Mouse (Mus musculus) midbrain, postnatal 0 days (tissue): ENCODE data around the gene Smpd4. TPM values are rescaled to one million over a fixed set of nuclear protein-coding genes. Genes with fewer than 3 reads are reported as not detected.
A peak's percentile ranks its signal among the peaks of the same experiment; 100 is the strongest.

Experiments
- ATAC-seq: fragments of 200-750 bp; cut with Nextera tagmentation; 2 replicates; pipeline ENCODE4 v1.8.0; 2017; ENCODE audit warnings: moderate number of reproducible peaks, mild to moderate bottlenecking, moderate TSS enrichment, moderate library complexity; ENCODE audit not compliant: low FRiP score
- DNase-seq: peaks from one replicate; pipeline ENCODE4 v3.0.0-alpha.2; 2015; ENCODE audit warnings: low spot score
- H3K27ac ChIP-seq: fragments of 300-500 bp; sonication (generic); 2 replicates; pipeline ENCODE4 v1.5.1; 2014; ENCODE audit warnings: low read depth, mild to moderate bottlenecking, low read length, mixed read lengths
- H3K27me3 ChIP-seq: fragments of 300-500 bp; sonication (generic); 2 replicates; pipeline ENCODE4 v1.6.1; 2014; ENCODE audit warnings: low read length, control low read depth, mixed read lengths; ENCODE audit not compliant: insufficient read depth
- H3K36me3 ChIP-seq: fragments of 300-500 bp; sonication (generic); 2 replicates; pipeline ENCODE4 v1.6.1; 2014; ENCODE audit warnings: low read length, control low read depth, mixed read lengths; ENCODE audit not compliant: insufficient read depth
- H3K4me1 ChIP-seq: fragments of 300-500 bp; sonication (generic); 2 replicates; pipeline ENCODE4 v1.6.1; 2014; ENCODE audit warnings: mild to moderate bottlenecking, control low read depth, antibody characterized with exemption, low read length, mixed read lengths; ENCODE audit not compliant: insufficient read depth
- H3K4me2 ChIP-seq: fragments of 300-500 bp; sonication (generic); 2 replicates; pipeline ENCODE4 v1.6.1; 2014; ENCODE audit warnings: low read depth, mild to moderate bottlenecking, low read length, mixed read lengths; ENCODE audit not compliant: poor library complexity, severe bottlenecking
- H3K4me3 ChIP-seq: fragments of 300-500 bp; sonication (generic); 2 replicates; pipeline ENCODE4 v1.5.1; 2014; ENCODE audit warnings: low read depth, mild to moderate bottlenecking, low read length, moderate library complexity
- H3K9ac ChIP-seq: fragments of 300-500 bp; sonication (generic); replicated peaks from 2 replicates; pipeline ENCODE4 v1.6.1; 2014; ENCODE audit warnings: mild to moderate bottlenecking, low read length, moderate library complexity, mixed read lengths; ENCODE audit not compliant: poor library complexity, severe bottlenecking
- H3K9me3 ChIP-seq: fragments of 300-500 bp; sonication (generic); 2 replicates; pipeline ENCODE4 v1.6.1; 2016; ENCODE audit warnings: low read length, control low read depth
- CTCF ChIP-seq: IDR thresholded peaks from 2 replicates; pipeline ENCODE4 v1.5.1; 2016; ENCODE audit warnings: antibody characterized with exemption, mild to moderate bottlenecking
- WGBS: fragments of 180-500 bp; shearing (Covaris S2); extraction: QIAGEN DNeasy Blood & Tissue Kit; methylation state at CpG from one replicate; pipeline ENCODE4 v1.1.7; 2014; 5-methylcytosine and 5-hydroxymethylcytosine counted together
- polyA plus RNA-seq: library from polyadenylated mRNA; unstranded; fragments of >200 nt; fragmentation: Nextera tagmentation; extraction: Ambion mirVana; gene quantifications from 2 replicates; pipeline ENCODE4 v1.2.1, GENCODE M21; 2015
- total RNA-seq: library from RNA; depleted of rRNA; stranded (reverse); fragments of >200 nt; gene quantifications from 2 replicates; pipeline ENCODE4 v1.2.3, GENCODE M21; 2014

Gene Smpd4
- total and polyA plus RNA-seq, 2 experiments from 2014 or later: 23.4 to 58.5 TPM

GRCm38 (mm10) chr16:17633481-17634181, 14.5 kb downstream of the Smpd4 start:
- Histone ChIP-seq H3K27me3 (no peaks in the 10 kb centered on the region), H3K27ac (no peak overlapping the region), H3K4me3 (no peak overlapping the region), H3K36me3 (peaks cover 64% of the 10 kb centered on the region), H3K4me2 (no peak overlapping the region), H3K9ac (no peak overlapping the region), H3K4me1 (no peaks in the 10 kb centered on the region), H3K9me3 (no peaks in the 10 kb centered on the region)
- no peak for DNase-seq
- no peak for ATAC-seq
- 76% methylated on average over 8 of the region's 8 CpGs for WGBS
- peak; percentile 50; the same call in 1 of the 2 replicates for TF ChIP-seq CTCF

GRCm38 (mm10) chr16:17636904-17637303, 17.8 kb downstream of the Smpd4 start:
- Histone ChIP-seq H3K9me3 (no peaks in the 10 kb centered on the region), H3K4me3 (no peak overlapping the region), H3K4me1 (no peaks in the 10 kb centered on the region), H3K27ac (no peak overlapping the region), H3K27me3 (no peaks in the 10 kb centered on the region), H3K36me3 (peaks cover 63% of the 10 kb centered on the region), H3K9ac (no peak overlapping the region), H3K4me2 (no peak overlapping the region)
- no peak for TF ChIP-seq CTCF
- ATAC-seq (no peak), DNase-seq (no peak)
- 86% methylated on average over 2 of the region's 2 CpGs for WGBS

GRCm38 (mm10) chr16:17637610-17638009, 18.5 kb downstream of the Smpd4 start:
- no peak overlapping the region for H3K4me3 ChIP-seq
- peak; percentile 27 for TF ChIP-seq CTCF
- H3K4me2 ChIP-seq: no peak overlapping the region
- DNase-seq (no peak), ATAC-seq (no peak)
- H3K9ac ChIP-seq: no peak overlapping the region
- no peaks in the 10 kb centered on the region for H3K4me1 ChIP-seq
- peaks cover 62% of the 10 kb centered on the region for H3K36me3 ChIP-seq
- WGBS: 81% methylated on average over 2 of the region's 2 CpGs
- H3K27ac ChIP-seq: no peak overlapping the region
- H3K27me3 ChIP-seq: no peaks in the 10 kb centered on the region
- H3K9me3 ChIP-seq: no peaks in the 10 kb centered on the region

DNA sequence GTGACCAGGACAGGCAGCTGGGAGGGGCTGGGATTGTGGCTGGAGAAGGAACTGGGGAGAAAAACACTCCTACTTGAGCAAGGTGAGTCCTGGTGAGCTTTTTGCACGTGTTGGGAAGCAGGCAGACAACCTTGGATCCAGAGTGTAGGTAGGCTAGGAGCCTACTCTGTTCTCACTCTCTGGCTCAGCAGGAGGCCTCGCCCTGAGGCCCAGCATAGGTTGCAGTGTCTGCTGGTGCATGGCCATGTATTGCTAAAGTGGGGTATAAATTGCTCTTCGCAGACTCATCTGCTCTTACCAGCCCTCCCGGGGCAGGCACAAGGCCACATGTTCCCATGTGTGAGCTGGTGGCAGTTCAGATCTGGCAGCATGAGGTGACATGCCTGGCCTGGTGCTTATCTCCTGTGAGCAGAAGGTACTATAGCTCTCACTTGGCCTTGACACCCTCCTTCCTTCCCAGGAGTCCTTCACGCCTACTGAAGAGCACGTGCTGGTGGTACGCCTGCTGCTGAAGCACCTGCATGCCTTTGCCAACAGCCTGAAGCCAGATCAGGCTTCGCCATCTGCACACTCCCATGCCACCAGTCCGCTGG, 19.0 kb downstream of the Smpd4 start:
- no peak for ATAC-seq
- no peak for TF ChIP-seq CTCF

DNA sequence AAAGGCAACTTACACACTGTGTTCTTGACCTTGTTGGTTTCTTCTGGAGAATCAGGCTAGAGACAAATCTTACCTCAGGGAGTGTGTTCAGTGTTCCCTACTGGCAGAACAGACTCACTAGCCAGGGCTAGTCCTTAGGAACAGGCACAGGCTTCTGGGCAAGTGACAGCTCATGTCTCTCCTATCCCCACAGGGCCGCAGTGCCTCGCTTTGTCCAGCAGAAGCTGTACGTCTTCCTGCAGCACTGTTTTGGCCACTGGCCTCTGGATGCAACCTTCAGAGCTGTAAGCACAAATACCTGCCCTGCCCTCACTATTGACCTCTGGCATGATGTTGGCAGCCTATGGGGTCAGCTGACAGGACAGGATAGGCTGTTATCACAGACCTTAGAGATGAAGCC, 19.9 kb downstream of the Smpd4 start:
- no peak overlapping the region for H3K4me3 ChIP-seq
- H3K9ac ChIP-seq: no peak overlapping the region
- H3K27ac ChIP-seq: no peak overlapping the region
- ATAC-seq (no peak), DNase-seq (no peak)
- 86% methylated on average over 3 of the region's 3 CpGs for WGBS
- peaks cover 52% of the 10 kb centered on the region for H3K36me3 ChIP-seq
- H3K27me3 ChIP-seq: no peaks in the 10 kb centered on the region
- no peaks in the 10 kb centered on the region for H3K9me3 ChIP-seq
- TF ChIP-seq CTCF: no peak
- H3K4me1 ChIP-seq: no peaks in the 10 kb centered on the region
- H3K4me2 ChIP-seq: no peak overlapping the region

More for the DNA sequence above, 19.0 kb downstream of the Smpd4 start:
- 89% methylated on average over 9 of the region's 9 CpGs for WGBS
- H3K4me3 ChIP-seq: no peak overlapping the region
- peaks cover 61% of the 10 kb centered on the region for H3K36me3 ChIP-seq
- H3K27ac ChIP-seq: no peak overlapping the region
- H3K9ac ChIP-seq: no peak overlapping the region
- H3K4me1 ChIP-seq: no peaks in the 10 kb centered on the region
- H3K9me3 ChIP-seq: no peaks in the 10 kb centered on the region
- no peaks in the 10 kb centered on the region for H3K27me3 ChIP-seq
- H3K4me2 ChIP-seq: no peak overlapping the region
- no peak for DNase-seq

- WGBS: 95% methylated on average over 6 of the region's 6 CpGs
- ATAC-seq (no peak), DNase-seq (no peak)
- Histone ChIP-seq H3K4me2 (no peak overlapping the region), H3K9ac (no peak overlapping the region), H3K4me1 (no peaks in the 10 kb centered on the region), H3K27ac (no peak overlapping the region), H3K9me3 (no peaks in the 10 kb centered on the region), H3K4me3 (no peak overlapping the region), H3K27me3 (no peaks in the 10 kb centered on the region), H3K36me3 (peaks cover 47% of the 10 kb centered on the region)
- no peak for TF ChIP-seq CTCF
Measured at GRCm38 (mm10) chr16:17639951-17640350, 20.8 kb downstream of the Smpd4 start.
